Mouse (Mus musculus) adrenal gland, postnatal 14 days (tissue): Measurements from ENCODE around the gene Hpca. TPM values are rescaled to one million over a fixed set of nuclear protein-coding genes. Genes with fewer than 3 reads are reported as not detected.

Experiments
- total RNA-seq: library from RNA; stranded (reverse); gene quantifications from 2 replicates; pipeline ENCODE4 v1.2.3, GENCODE M21; 2021

The Hpca gene
- total RNA-seq, 1 experiment from 2014 or later: 1.2 TPM

Other genes with a start within 250 kb of the Hpca start
- gene Trim62, start 238.5 kb downstream of the Hpca start, total RNA-seq: 10.0 and 11.0 TPM in 2 replicates
- 34.1 and 41.8 TPM in 2 replicates for gene Azin2, start 159.6 kb downstream of the Hpca start, total RNA-seq
- 175 and 204 TPM in 2 replicates for gene Ak2, start 130.1 kb downstream of the Hpca start, total RNA-seq
- gene Rnf19b, start 63.8 kb downstream of the Hpca start, total RNA-seq: 23.8 and 25.9 TPM in 2 replicates
- not detected in 2 replicates for gene Tmem54, start 16.5 kb downstream of the Hpca start, total RNA-seq
- 13.1 and 18.0 TPM in 2 replicates for gene Fndc5, start 15.0 kb upstream of the Hpca start, total RNA-seq
- 24.5 and 30.0 TPM in 2 replicates for gene S100pbp, start 67.7 kb upstream of the Hpca start, total RNA-seq
- 72.1 and 85.5 TPM in 2 replicates for gene Yars, start 67.7 kb upstream of the Hpca start, total RNA-seq
- 14.5 and 16.5 TPM in 2 replicates for gene C77080, start 139.4 kb upstream of the Hpca start, total RNA-seq
- 1.7 and 2.5 TPM in 2 replicates for gene Sync, start 165.6 kb upstream of the Hpca start, total RNA-seq
- 122 and 139 TPM in 2 replicates for gene Rbbp4, start 213.3 kb upstream of the Hpca start, total RNA-seq
- 42.2 and 46.4 TPM in 2 replicates for gene Zbtb8os, start 213.7 kb upstream of the Hpca start, total RNA-seq